8 mouse cellular contexts compared by ENCODE assay signal in the genomic region with DNA sequence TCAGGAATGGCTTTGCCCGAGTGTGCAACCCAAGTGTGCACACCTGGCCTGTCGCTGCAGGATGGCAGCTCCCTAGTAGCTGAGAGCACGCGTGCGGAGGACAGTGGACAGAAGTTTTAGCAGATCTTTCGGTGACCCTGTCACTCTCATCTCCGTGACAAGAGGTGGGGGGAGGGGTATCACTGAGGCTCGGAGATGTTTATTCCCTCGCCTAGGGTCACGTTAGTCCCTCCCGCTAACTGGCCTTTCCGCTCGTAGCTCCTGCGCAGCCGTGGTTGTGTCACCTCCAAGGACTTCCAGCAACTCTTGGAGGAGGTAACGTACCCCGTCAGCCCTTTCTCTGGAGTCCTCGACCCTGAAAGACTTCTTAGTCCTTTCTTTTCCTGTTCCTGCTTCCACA. TPM values are rescaled to one million over a fixed set of nuclear protein-coding genes. Genes with fewer than 3 reads are reported as not detected.
DNase-seq lines count a peak whose midpoint lies in the region; ATAC-seq lines count a peak whose summit lies in the region.

No protein-coding gene starts in this region.

- H3K27me3 ChIP-seq in embryonic facial prominence, embryonic 10.5 days (replicated peaks; ENCODE audit: low read depth, poor library complexity, severe bottlenecking), result no peaks in the 10 kb centered on the region
- H3K27me3 ChIP-seq in intestine, embryonic 14.5 days (replicated peaks; ENCODE audit: control insufficient read depth, insufficient read depth, low read length), result no peaks in the 10 kb centered on the region
- no peaks in the 10 kb centered on the region for H3K27me3 ChIP-seq in lung, embryonic 16.5 days (ENCODE audit: control insufficient read depth, insufficient read depth, low read depth, low read length)

- H3K4me2 ChIP-seq in intestine, embryonic 14.5 days (ENCODE audit: low read length), result peak overlapping the region; percentile 94
- peak overlapping the region; percentile 93 for H3K4me2 ChIP-seq in lung, embryonic 16.5 days (ENCODE audit: low read depth, low read length)

- H3K9me3 ChIP-seq in embryonic facial prominence, embryonic 10.5 days, result no peaks in the 10 kb centered on the region
- H3K9me3 ChIP-seq in intestine, embryonic 14.5 days (ENCODE audit: control insufficient read depth, low read length), result no peaks in the 10 kb centered on the region
- no peaks in the 10 kb centered on the region for H3K9me3 ChIP-seq in lung, embryonic 16.5 days (ENCODE audit: control insufficient read depth, low read length)

- 1% methylated on average over 18 of the region's 18 CpGs for WGBS in embryonic facial prominence, embryonic 10.5 days
- WGBS in intestine, embryonic 14.5 days, result 0% methylated on average over 18 of the region's 18 CpGs
- under 1% methylated on average over 18 of the region's 18 CpGs for WGBS in lung, embryonic 16.5 days

- H3K4me3 ChIP-seq in embryonic facial prominence, embryonic 10.5 days, result peak overlapping the region; percentile 94
- H3K4me3 ChIP-seq in intestine, embryonic 14.5 days (ENCODE audit: low read depth, low read length), result peak overlapping the region; percentile 92
- H3K4me3 ChIP-seq in lung, embryonic 16.5 days (ENCODE audit: low read length), result peak overlapping the region; percentile 91

- H3K27ac ChIP-seq in embryonic facial prominence, embryonic 10.5 days (replicated peaks), result peak overlapping the region; percentile 92
- H3K27ac ChIP-seq in intestine, embryonic 14.5 days (ENCODE audit: low read depth), result peak overlapping the region; percentile 84; the same call in 1 of the 2 replicates
- H3K27ac ChIP-seq in lung, embryonic 16.5 days (ENCODE audit: low read length), result peak overlapping the region; percentile 58

- peak; percentile 44 for DNase-seq in retina, embryonic 14.5 days (ENCODE audit: low spot score)
- DNase-seq in retina, postnatal 1 day, result no peak
- DNase-seq in embryonic facial prominence, embryonic 10.5 days (ENCODE audit: low spot score), result no peak
- DNase-seq in intestine, embryonic 14.5 days (ENCODE audit: low spot score), result no peak
- peak; percentile 66 for DNase-seq in testis, postnatal 14 days (ENCODE audit: low spot score)
- no peak for DNase-seq in frontal cortex, postnatal 14 days (ENCODE audit: low spot score in 2 of 2)
- DNase-seq in natural killer cell, adult 2 months (ENCODE audit: low spot score in 2 of 2), result no peak

- peaks cover 45% of the 10 kb centered on the region for H3K4me1 ChIP-seq in embryonic facial prominence, embryonic 10.5 days
- H3K4me1 ChIP-seq in intestine, embryonic 14.5 days (replicated peaks; ENCODE audit: control insufficient read depth, insufficient read depth, low read length), result peaks cover 21% of the 10 kb centered on the region
- H3K4me1 ChIP-seq in lung, embryonic 16.5 days (replicated peaks; ENCODE audit: control insufficient read depth, insufficient read depth, low read length), result peaks cover 22% of the 10 kb centered on the region

- H3K36me3 ChIP-seq in embryonic facial prominence, embryonic 10.5 days (replicated peaks), result peaks cover 15% of the 10 kb centered on the region
- peaks cover 14% of the 10 kb centered on the region for H3K36me3 ChIP-seq in intestine, embryonic 14.5 days (ENCODE audit: control insufficient read depth, insufficient read depth, low read length)
- H3K36me3 ChIP-seq in lung, embryonic 16.5 days (ENCODE audit: control insufficient read depth, insufficient read depth, low read length), result peaks cover 3% of the 10 kb centered on the region; the same call in 1 of the 2 replicates

- ATAC-seq in intestine, embryonic 14.5 days (replicated peaks; ENCODE audit: low FRiP score, low TSS enrichment, low read depth), result no peak; the same call in 1 of the 2 replicates
- no peak for ATAC-seq in lung, embryonic 16.5 days (ENCODE audit: low read depth)

- H3K9ac ChIP-seq in intestine, embryonic 14.5 days (ENCODE audit: low read length), result peak overlapping the region; percentile 74
- H3K9ac ChIP-seq in lung, embryonic 16.5 days (ENCODE audit: low read length), result peak overlapping the region; percentile 85

RNA-seq across cellular contexts. Expression of gene Ogfod2, which starts 0.4 kb away (rescaled TPM):
- 16.0 and 16.3 TPM in 2 replicates for polyA plus RNA-seq in embryonic facial prominence, embryonic 10.5 days (2016; fragmentation: Nextera tagmentation; extraction: Ambion mirVana)
- polyA plus RNA-seq in intestine, embryonic 14.5 days (2014; fragmentation: Nextera tagmentation; extraction: Ambion mirVana), result 17.1 and 18.0 TPM in 2 replicates
- polyA plus RNA-seq in lung, embryonic 16.5 days (2015; fragmentation: Nextera tagmentation; extraction: Ambion mirVana), result 29.7 and 33.1 TPM in 2 replicates

RNA-seq across cellular contexts. Expression of gene Arl6ip4, which starts 3.4 kb away (rescaled TPM):
- 134 and 137 TPM in 2 replicates for polyA plus RNA-seq in embryonic facial prominence, embryonic 10.5 days (2016; fragmentation: Nextera tagmentation; extraction: Ambion mirVana)
- polyA plus RNA-seq in intestine, embryonic 14.5 days (2014; fragmentation: Nextera tagmentation; extraction: Ambion mirVana), result 93.8 and 99.9 TPM in 2 replicates
- polyA plus RNA-seq in lung, embryonic 16.5 days (2015; fragmentation: Nextera tagmentation; extraction: Ambion mirVana), result 98.8 and 99.9 TPM in 2 replicates

RNA-seq across cellular contexts. Expression of gene Abcb9, which starts 16.9 kb away (rescaled TPM):
- 0.34 and 0.76 TPM in 2 replicates for polyA plus RNA-seq in embryonic facial prominence, embryonic 10.5 days (2016; fragmentation: Nextera tagmentation; extraction: Ambion mirVana)
- 1.5 and 1.8 TPM in 2 replicates for polyA plus RNA-seq in intestine, embryonic 14.5 days (2014; fragmentation: Nextera tagmentation; extraction: Ambion mirVana)
- 2.7 and 3.8 TPM in 2 replicates for polyA plus RNA-seq in lung, embryonic 16.5 days (2015; fragmentation: Nextera tagmentation; extraction: Ambion mirVana)

Comparison
In these comparisons a context has a peak if more than half of its experiments do, and no peak if none do; other contexts are left out.
1. DNase-seq: peak in retina, embryonic 14.5 days (single experiment) and testis, postnatal 14 days (single experiment); none in retina, postnatal 1 day (single experiment), embryonic facial prominence, embryonic 10.5 days (single experiment), intestine, embryonic 14.5 days (single experiment), frontal cortex, postnatal 14 days (0 of 2) and natural killer cell, adult 2 months (0 of 2).
2. Peak in every context shown above with its lines, with median percentiles within 50 percentile points of each other: H3K27ac ChIP-seq and H3K4me3 ChIP-seq.